Mouse (Mus musculus) hindbrain, embryonic 15.5 days (tissue): Measurements from ENCODE around the gene Gtf2i. TPM values are rescaled to one million over a fixed set of nuclear protein-coding genes. Genes with fewer than 3 reads are reported as not detected.

Experiments used
- ATAC-seq: fragments of 200-750 bp; cut with Nextera tagmentation; 2 replicates; pipeline ENCODE4 v1.8.0; 2017; ENCODE audit warnings: low read depth, moderate number of reproducible peaks, moderate TSS enrichment; ENCODE audit not compliant: low FRiP score
- H3K27ac ChIP-seq: fragments of 300-500 bp; sonication (generic); replicated peaks from 2 replicates; pipeline ENCODE4 v1.5.1; 2015; ENCODE audit warnings: mild to moderate bottlenecking, inconsistent platforms
- H3K27me3 ChIP-seq: fragments of 300-500 bp; sonication (generic); 2 replicates; pipeline ENCODE4 v1.6.1; 2015; ENCODE audit warnings: control low read depth, inconsistent platforms
- H3K36me3 ChIP-seq: fragments of 300-500 bp; sonication (generic); 2 replicates; pipeline ENCODE4 v1.6.1; 2015; ENCODE audit warnings: control low read depth, inconsistent platforms
- H3K4me1 ChIP-seq: fragments of 300-500 bp; sonication (generic); replicated peaks from 2 replicates; pipeline ENCODE4 v1.6.1; 2015; ENCODE audit warnings: control low read depth, inconsistent platforms
- H3K4me2 ChIP-seq: fragments of 300-500 bp; sonication (generic); 2 replicates; pipeline ENCODE4 v1.6.1; 2015; ENCODE audit warnings: moderate library complexity, mild to moderate bottlenecking, inconsistent platforms
- H3K4me3 ChIP-seq: fragments of 300-500 bp; sonication (generic); 2 replicates; pipeline ENCODE4 v1.5.1; 2015; ENCODE audit warnings: mild to moderate bottlenecking, inconsistent platforms
- H3K9ac ChIP-seq: fragments of 300-500 bp; sonication (generic); 2 replicates; pipeline ENCODE4 v1.6.1; 2015; ENCODE audit warnings: inconsistent platforms
- H3K9me3 ChIP-seq: fragments of 300-500 bp; sonication (generic); 2 replicates; pipeline ENCODE4 v1.6.1; 2016; ENCODE audit warnings: control low read depth, inconsistent platforms
- WGBS: fragments of 180-500 bp; shearing (Covaris S2); methylation state at CpG from one replicate; pipeline ENCODE4 v1.1.7; 2015; 5-methylcytosine and 5-hydroxymethylcytosine counted together
- microRNA-seq: library from miRNA; unstranded; fragments of <30 nt; microRNA quantifications from one replicate; pipeline ENCODE4, GENCODE M21; 2016
- polyA plus RNA-seq: library from polyadenylated mRNA; unstranded; fragments of >200 nt; fragmentation: Nextera tagmentation; extraction: Ambion mirVana; gene quantifications from 2 replicates; pipeline ENCODE4 v1.2.1, GENCODE M21; 2015

The Gtf2i gene
- polyA plus RNA-seq, 1 experiment from 2014 or later, result 145 TPM

DNA sequence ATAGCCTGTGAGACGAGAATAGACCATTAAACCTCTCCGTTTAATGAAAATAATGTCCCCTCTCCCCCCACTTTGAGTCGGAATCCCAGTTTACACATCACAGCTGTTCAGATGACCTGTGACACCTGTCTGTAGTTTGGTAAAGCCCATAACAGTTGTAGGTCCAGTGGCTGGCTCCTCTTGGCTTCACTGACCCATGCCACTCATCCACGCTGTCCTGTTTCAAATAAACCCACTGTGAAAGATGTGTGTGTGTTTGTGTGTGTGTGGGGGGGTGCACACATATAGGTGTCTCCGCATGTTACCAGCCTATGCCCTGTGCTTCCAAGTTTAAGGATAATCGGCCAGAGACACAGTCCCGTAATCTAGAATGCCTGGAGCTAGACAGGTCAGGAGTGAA lies 96.7 kb downstream of the Gtf2i start:
- WGBS, result 95% methylated on average over 7 of the region's 7 CpGs
- H3K9ac ChIP-seq, result no peak overlapping the region
- peaks cover 16% of the 10 kb centered on the region for H3K36me3 ChIP-seq
- H3K4me1 ChIP-seq, result peaks cover 9% of the 10 kb centered on the region
- H3K4me2 ChIP-seq, result no peak overlapping the region
- no peaks in the 10 kb centered on the region for H3K9me3 ChIP-seq
- H3K4me3 ChIP-seq, result no peak overlapping the region
- ATAC-seq, result no peak
- H3K27me3 ChIP-seq, result 0 out of 2 replicates have a peak, but pooled peaks cover 10% of the 10 kb centered on the region
- no peak overlapping the region for H3K27ac ChIP-seq

DNA sequence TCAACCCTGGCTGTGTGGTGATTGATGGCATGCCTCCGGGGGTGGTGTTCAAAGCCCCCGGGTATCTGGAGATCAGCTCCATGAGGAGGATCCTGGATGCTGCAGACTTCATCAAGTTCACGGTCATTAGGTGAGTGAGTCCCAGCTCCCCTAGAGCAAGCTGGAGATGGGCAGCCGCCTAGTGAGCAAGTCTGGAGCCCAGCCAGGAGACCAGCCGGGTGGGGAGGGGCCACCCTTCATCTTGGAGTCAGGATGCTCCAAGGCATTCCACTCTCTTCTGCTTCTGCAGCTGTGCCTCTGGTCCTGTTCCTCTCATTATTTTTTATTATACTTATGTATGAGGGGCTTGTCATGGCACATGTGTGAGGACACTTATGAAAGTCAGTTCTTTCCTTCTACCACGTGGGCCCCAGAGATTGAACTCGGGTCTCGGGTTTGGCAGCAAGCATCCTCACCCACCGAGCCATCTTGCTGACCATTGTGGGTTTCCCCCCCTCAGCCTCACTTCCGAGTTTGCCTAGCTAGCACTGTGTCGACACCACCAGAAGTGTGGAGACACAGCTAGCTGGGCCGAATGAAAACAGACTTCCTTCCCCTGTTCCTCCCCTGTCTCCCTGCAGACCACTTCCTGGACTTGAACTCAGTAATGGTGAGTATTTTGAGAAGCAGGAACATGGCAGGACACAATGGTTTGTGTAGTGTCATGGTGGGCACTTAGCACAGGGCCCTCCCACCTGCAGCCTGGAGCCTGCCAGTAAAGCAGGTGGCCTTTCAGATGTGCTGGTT lies 100.3 kb downstream of the Gtf2i start:
- Histone ChIP-seq H3K4me3 (no peak overlapping the region), H3K4me2 (no peak overlapping the region), H3K36me3 (peaks cover 21% of the 10 kb centered on the region), H3K9ac (no peak overlapping the region), H3K4me1 (no peaks in the 10 kb centered on the region), H3K27ac (no peak overlapping the region), H3K27me3 (no peaks in the 10 kb centered on the region), H3K9me3 (no peaks in the 10 kb centered on the region)
- ATAC-seq, result no peak
- WGBS, result 65% methylated on average over 12 of the region's 12 CpGs

DNA sequence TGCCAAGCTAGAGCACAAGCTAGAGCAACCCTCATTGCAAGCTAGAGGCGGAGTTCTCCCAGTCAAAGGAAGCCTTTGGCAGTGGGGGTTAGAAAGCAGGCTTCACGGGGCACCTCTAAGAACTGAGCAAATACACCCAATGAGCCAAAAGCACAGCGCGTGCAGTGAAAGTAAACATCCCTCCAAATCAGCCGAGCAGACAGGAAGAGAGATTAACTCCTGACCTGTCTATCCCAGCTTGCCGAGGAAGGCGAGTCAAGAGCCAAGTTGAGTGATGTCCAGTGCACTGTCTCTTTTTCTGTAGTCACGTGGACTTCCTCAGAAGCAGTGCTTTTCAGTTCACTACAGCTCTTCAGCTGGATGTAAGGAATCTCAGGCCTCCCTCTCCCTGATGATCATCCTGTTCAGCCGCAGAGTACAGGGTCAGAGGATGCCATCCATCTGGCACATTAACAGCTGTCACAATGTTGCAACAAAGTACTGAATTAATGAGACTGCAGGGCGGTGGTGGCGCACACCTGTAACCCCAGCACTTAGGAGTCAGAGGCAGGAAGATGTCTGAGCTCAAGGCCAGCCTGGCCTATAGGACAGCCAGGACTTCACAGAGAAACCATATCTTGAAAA lies 104.5 kb downstream of the Gtf2i start:
- H3K4me2 ChIP-seq, result no peak overlapping the region
- H3K27me3 ChIP-seq, result no peaks in the 10 kb centered on the region
- H3K9me3 ChIP-seq, result no peaks in the 10 kb centered on the region
- 65% methylated on average over 11 of the region's 11 CpGs for WGBS
- H3K4me3 ChIP-seq, result no peak overlapping the region
- no peaks in the 10 kb centered on the region for H3K4me1 ChIP-seq
- no peak for ATAC-seq
- H3K9ac ChIP-seq, result no peak overlapping the region
- peaks cover 7% of the 10 kb centered on the region; the same call in 1 of the 2 replicates for H3K36me3 ChIP-seq
- no peak overlapping the region for H3K27ac ChIP-seq

DNA sequence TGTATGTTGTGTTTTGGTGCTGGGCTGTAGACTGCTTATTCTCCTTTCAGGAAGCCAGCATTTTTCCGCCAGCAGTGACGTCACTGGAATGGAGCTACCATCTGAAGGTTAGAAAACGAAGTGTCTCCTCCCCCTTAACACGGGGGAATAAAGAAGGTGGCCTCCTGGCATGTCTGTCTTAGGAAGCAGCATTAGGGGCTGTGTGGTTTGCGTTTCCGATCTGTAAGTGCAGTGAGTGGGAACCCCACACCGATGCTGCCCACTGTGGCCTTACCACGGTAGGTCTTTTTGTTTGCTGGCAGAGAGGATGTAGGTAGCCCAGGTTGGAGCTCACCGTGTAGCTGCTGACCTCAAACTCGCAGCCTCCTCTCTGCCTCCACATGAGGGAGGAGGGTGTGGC lies 107.8 kb downstream of the Gtf2i start:
- 91% methylated on average over 10 of the region's 10 CpGs for WGBS
- peaks cover 19% of the 10 kb centered on the region for H3K36me3 ChIP-seq
- no peaks in the 10 kb centered on the region for H3K4me1 ChIP-seq
- H3K9ac ChIP-seq, result no peak overlapping the region
- ATAC-seq, result no peak
- H3K4me2 ChIP-seq, result no peak overlapping the region
- H3K4me3 ChIP-seq, result no peak overlapping the region
- no peak overlapping the region for H3K27ac ChIP-seq
- no peaks in the 10 kb centered on the region for H3K27me3 ChIP-seq
- H3K9me3 ChIP-seq, result no peaks in the 10 kb centered on the region

DNA sequence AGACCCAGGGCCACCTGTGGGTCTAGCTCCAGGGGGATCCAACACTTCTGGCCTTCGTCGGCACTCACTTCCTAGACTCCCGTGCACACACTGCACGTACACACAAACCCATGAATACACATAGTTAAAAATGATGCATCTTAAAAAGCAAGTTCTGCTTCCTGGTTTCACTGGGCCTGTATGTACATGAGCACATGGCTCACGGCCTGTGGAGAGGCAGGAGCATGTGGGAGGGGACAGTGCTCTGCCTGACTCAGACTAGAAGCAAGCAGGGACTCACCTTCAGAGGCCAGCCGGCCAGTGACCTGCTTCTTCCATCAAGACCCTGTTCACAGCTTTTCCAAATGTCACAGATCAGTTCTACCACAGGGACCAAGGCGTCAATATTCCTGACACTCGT lies 120.9 kb downstream of the Gtf2i start:
- Histone ChIP-seq H3K36me3 (peaks cover 17% of the 10 kb centered on the region), H3K4me3 (no peak overlapping the region), H3K27me3 (no peaks in the 10 kb centered on the region), H3K4me1 (no peaks in the 10 kb centered on the region), H3K4me2 (no peak overlapping the region), H3K27ac (no peak overlapping the region), H3K9me3 (no peaks in the 10 kb centered on the region), H3K9ac (no peak overlapping the region)
- 89% methylated on average over 8 of the region's 8 CpGs for WGBS
- ATAC-seq, result no peak

DNA sequence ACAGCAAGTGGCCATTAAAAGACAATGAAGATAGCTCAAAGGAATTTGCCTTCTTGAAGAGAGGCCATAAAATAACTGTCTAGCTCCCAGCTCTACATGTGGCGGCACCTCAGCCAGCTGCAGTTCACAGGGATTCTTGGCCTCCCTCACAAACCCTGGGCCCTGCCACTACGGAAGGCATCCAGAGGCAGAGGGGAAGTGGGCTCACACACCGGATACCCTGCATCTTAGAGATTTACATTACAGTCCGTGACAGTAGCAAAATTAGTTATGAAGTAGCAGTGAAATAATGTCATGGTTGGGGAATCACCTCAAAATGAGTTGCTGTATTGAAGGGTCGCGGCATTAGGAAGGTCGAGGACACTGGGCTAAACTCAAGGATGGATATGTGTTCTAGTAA lies 126.0 kb downstream of the Gtf2i start:
- 78% methylated on average over 7 of the region's 7 CpGs for WGBS
- H3K36me3 ChIP-seq, result no peaks in the 10 kb centered on the region; the same call in none of the 2 replicates
- no peak overlapping the region for H3K27ac ChIP-seq
- ATAC-seq, result no peak
- no peak overlapping the region for H3K4me3 ChIP-seq
- H3K4me1 ChIP-seq, result peaks cover 2% of the 10 kb centered on the region
- no peak overlapping the region for H3K4me2 ChIP-seq
- no peaks in the 10 kb centered on the region for H3K27me3 ChIP-seq
- H3K9ac ChIP-seq, result no peak overlapping the region
- no peaks in the 10 kb centered on the region for H3K9me3 ChIP-seq

Small RNA genes within 50 kb of the gene (microRNA-seq; reads per million reads assigned to microRNA genes)
- gene Mir3965, result not detected

Other genes with a start within 250 kb of the Gtf2i start
- 26.6 and 27.5 TPM in 2 replicates for gene Castor2, start 215.0 kb downstream of the Gtf2i start, polyA plus RNA-seq
- 21.1 and 22.1 TPM in 2 replicates for gene Rcc1l, start 138.0 kb downstream of the Gtf2i start, polyA plus RNA-seq
- 15.4 and 15.8 TPM in 2 replicates for gene Gtf2ird2, start 130.7 kb downstream of the Gtf2i start, polyA plus RNA-seq
- 2.8 and 3.0 TPM in 2 replicates for gene Ncf1, start 85.1 kb downstream of the Gtf2i start, polyA plus RNA-seq
- 69.0 and 73.7 TPM in 2 replicates for gene Gtf2ird1, start 142.0 kb upstream of the Gtf2i start, polyA plus RNA-seq
- 13.8 and 14.9 TPM in 2 replicates for gene Clip2, start 237.7 kb upstream of the Gtf2i start, polyA plus RNA-seq
- 0.47 and 0.88 TPM in 2 replicates for gene Syna, start 245.4 kb upstream of the Gtf2i start, polyA plus RNA-seq